Mouse (Mus musculus) CH12.LX (cell line): ENCODE results near the gene Zbp1. TPM values are rescaled to one million over a fixed set of nuclear protein-coding genes. Genes with fewer than 3 reads are reported as not detected.

Source experiments
- DNase-seq: peaks from one replicate; pipeline ENCODE4 v3.0.0-alpha.2; 2013; ENCODE audit errors: extremely low read depth
- H3K27ac ChIP-seq: 2 replicates; pipeline ENCODE4 v1.5.1; 2012; ENCODE audit warnings: low read depth, mild to moderate bottlenecking, control low read depth, moderate library complexity; ENCODE audit not compliant: insufficient read depth
- H3K27me3 ChIP-seq: replicated peaks from 2 replicates; pipeline ENCODE3; 2012; ENCODE audit warnings: inconsistent platforms
- H3K36me3 ChIP-seq, 2 experiments: replicated peaks in 1 of 2; 2 replicates each; pipeline versions ENCODE3 to v1.6.1; 2012; ENCODE audit warnings: inconsistent platforms in 1 of 2, low read length in 1 of 2, mild to moderate bottlenecking in 1 of 2, mixed read lengths in 1 of 2, moderate library complexity in 1 of 2; ENCODE audit not compliant: control insufficient read depth in 1 of 2, insufficient read depth in 1 of 2
- H3K4me1 ChIP-seq, 2 experiments: 2 replicates each; pipeline ENCODE4 v1.6.1; 2012; ENCODE audit warnings: inconsistent platforms in 1 of 2, moderate library complexity in 1 of 2; ENCODE audit not compliant: insufficient read depth in 2 of 2, control insufficient read depth in 1 of 2
- H3K4me2 ChIP-seq: 2 replicates; pipeline ENCODE4 v1.6.1; 2012; ENCODE audit warnings: low read depth, mild to moderate bottlenecking, control low read depth; ENCODE audit not compliant: poor library complexity, insufficient read depth, severe bottlenecking
- H3K4me3 ChIP-seq, 3 experiments: fragments of 150-350 bp in 1 of 3; sonication (generic) in 1 of 3; replicated peaks in 1 of 3; 2 replicates each; pipeline versions ENCODE3 to v1.5.1; 2011 to 2012; ENCODE audit warnings: low read depth in 2 of 3, low read length in 2 of 3, mild to moderate bottlenecking in 2 of 3, moderate library complexity in 2 of 3, control low read depth in 1 of 3, improper control_type of control experiment in 1 of 3, inconsistent platforms in 1 of 3, mixed read lengths in 1 of 3; ENCODE audit not compliant: poor library complexity in 1 of 3
- H3K79me2 ChIP-seq: replicated peaks from 2 replicates; pipeline ENCODE4 v1.6.1; 2012; ENCODE audit warnings: mild to moderate bottlenecking, moderate library complexity; ENCODE audit not compliant: control insufficient read depth, poor library complexity, insufficient read depth, severe bottlenecking; ENCODE audit errors: extremely low read depth
- H3K9ac ChIP-seq: 2 replicates; pipeline ENCODE4 v1.6.1; 2012; ENCODE audit warnings: low read depth, mild to moderate bottlenecking, control low read depth, moderate library complexity; ENCODE audit not compliant: insufficient read depth
- H3K9me3 ChIP-seq: replicated peaks from 2 replicates; pipeline ENCODE3; 2012; ENCODE audit warnings: low read length, inconsistent platforms, mixed read lengths
- BHLHE40 ChIP-seq: IDR thresholded peaks from 2 replicates; pipeline ENCODE4 v1.6.1; 2011; ENCODE audit warnings: mild to moderate bottlenecking, low read depth, low read length, improper control_type of control experiment
- CHD1 ChIP-seq: IDR thresholded peaks from 2 replicates; pipeline ENCODE4 v1.6.1; 2012; ENCODE audit warnings: low read depth, low read length, improper control_type of control experiment, inconsistent platforms
- CHD2 ChIP-seq: IDR thresholded peaks from 2 replicates; pipeline ENCODE4 v1.6.1; 2011; ENCODE audit warnings: low read length, improper control_type of control experiment
- CTCF ChIP-seq, 2 experiments: IDR thresholded peaks in 1 of 2; conservative IDR thresholded peaks in 1 of 2; 2 replicates each; pipeline ENCODE4 v1.5.1; 2011 to 2012; ENCODE audit warnings: low read depth in 2 of 2, low read length in 2 of 2, improper control_type of control experiment in 1 of 2, inconsistent platforms in 1 of 2, mild to moderate bottlenecking in 1 of 2, moderate library complexity in 1 of 2
- GABPA ChIP-seq: IDR thresholded peaks from 2 replicates; pipeline ENCODE4 v1.6.1; 2012; ENCODE audit warnings: low read depth, low read length, improper control_type of control experiment, inconsistent platforms; ENCODE audit not compliant: insufficient replicate concordance
- HCFC1 ChIP-seq: IDR thresholded peaks from 2 replicates; pipeline ENCODE4 v1.6.1; 2012; ENCODE audit warnings: low read depth, mild to moderate bottlenecking, inconsistent platforms, low read length, improper control_type of control experiment
- IRF4 ChIP-seq: IDR thresholded peaks from 2 replicates; pipeline ENCODE4 v1.6.1; 2014; ENCODE audit warnings: low read depth, mild to moderate bottlenecking, inconsistent platforms, low read length, improper control_type of control experiment
- JUN ChIP-seq: IDR thresholded peaks from 2 replicates; pipeline ENCODE4 v1.6.1; 2011; ENCODE audit warnings: low read depth, mild to moderate bottlenecking, low read length, improper control_type of control experiment, moderate library complexity; ENCODE audit not compliant: insufficient read depth
- JUND ChIP-seq: conservative IDR thresholded peaks from 2 replicates; pipeline ENCODE4 v1.6.1; 2011; ENCODE audit warnings: low read depth, low read length, improper control_type of control experiment
- MAFK ChIP-seq: IDR thresholded peaks from 2 replicates; pipeline ENCODE4 v1.6.1; 2011; ENCODE audit warnings: low read length, improper control_type of control experiment; ENCODE audit not compliant: insufficient replicate concordance
- MEF2A ChIP-seq: IDR thresholded peaks from 2 replicates; pipeline ENCODE4 v1.6.1; 2014; ENCODE audit warnings: low read depth, mild to moderate bottlenecking, inconsistent platforms, low read length, improper control_type of control experiment, borderline replicate concordance
- NELFE ChIP-seq: IDR thresholded peaks from 2 replicates; pipeline ENCODE4 v1.6.1; 2011; ENCODE audit warnings: low read depth, low read length, improper control_type of control experiment
- POLR2A ChIP-seq: IDR thresholded peaks from 2 replicates; pipeline ENCODE4 v1.6.1; 2011; ENCODE audit warnings: low read depth, mild to moderate bottlenecking, improper control_type of control experiment, low read length
- RAD21 ChIP-seq: IDR thresholded peaks from 2 replicates; pipeline ENCODE4 v1.6.1; 2011; ENCODE audit warnings: low read depth, mild to moderate bottlenecking, low read length, improper control_type of control experiment, moderate library complexity
- SMC3 ChIP-seq: IDR thresholded peaks from 2 replicates; pipeline ENCODE4 v1.6.1; 2011; ENCODE audit warnings: low read depth, low read length, improper control_type of control experiment
- TCF12 ChIP-seq: IDR thresholded peaks from 2 replicates; pipeline ENCODE4 v1.6.1; 2014; ENCODE audit warnings: low read depth, mild to moderate bottlenecking, inconsistent platforms, low read length, improper control_type of control experiment
- UBTF ChIP-seq: IDR thresholded peaks from 2 replicates; pipeline ENCODE4 v1.6.1; 2012; ENCODE audit warnings: low read depth, mild to moderate bottlenecking, inconsistent platforms, low read length, improper control_type of control experiment, moderate library complexity
- USF2 ChIP-seq: conservative IDR thresholded peaks from 2 replicates; pipeline ENCODE4 v1.6.1; 2011; ENCODE audit warnings: low read depth, low read length, improper control_type of control experiment
- dilution Hi-C: fragments of 300-500 bp; cut with MboI; formaldehyde crosslinking; loops from 2 replicates; pipeline ENCODE4 v1.14.3; 2020; ENCODE audit warnings: low sequenced_read_pairs; ENCODE audit not compliant: extremely low pct_unique_long_range_greater_than_20kb, extremely low pct_ligation_motif_present
- in situ Hi-C: fragments of 300-500 bp; cut with MboI; formaldehyde crosslinking; loops from 3 replicates; pipeline ENCODE4 v1.14.3; 2019; ENCODE audit warnings: low sequenced_read_pairs, low pct_ligation_motif_present, low pct_unique_long_range_greater_than_20kb, mixed read lengths
- polyA plus RNA-seq: library from polyadenylated mRNA; unstranded; fragments of >175 nt; gene quantifications from 2 replicates; pipeline ENCODE4 v1.2.1, GENCODE M21; 2012; ENCODE audit warnings: low read depth; ENCODE audit not compliant: insufficient read length
- total RNA-seq, 2 experiments: library from RNA; depleted of rRNA; stranded (reverse); fragments of 300-350 nt in 1 of 2; fragments of >200 nt in 1 of 2; gene quantifications; 2 replicates each; pipeline ENCODE4 v1.2.3; 2012 to 2014

Gene Zbp1
- total and polyA plus RNA-seq, 3 experiments = 8.1 to 9.8 (median 8.7) TPM

DNA sequence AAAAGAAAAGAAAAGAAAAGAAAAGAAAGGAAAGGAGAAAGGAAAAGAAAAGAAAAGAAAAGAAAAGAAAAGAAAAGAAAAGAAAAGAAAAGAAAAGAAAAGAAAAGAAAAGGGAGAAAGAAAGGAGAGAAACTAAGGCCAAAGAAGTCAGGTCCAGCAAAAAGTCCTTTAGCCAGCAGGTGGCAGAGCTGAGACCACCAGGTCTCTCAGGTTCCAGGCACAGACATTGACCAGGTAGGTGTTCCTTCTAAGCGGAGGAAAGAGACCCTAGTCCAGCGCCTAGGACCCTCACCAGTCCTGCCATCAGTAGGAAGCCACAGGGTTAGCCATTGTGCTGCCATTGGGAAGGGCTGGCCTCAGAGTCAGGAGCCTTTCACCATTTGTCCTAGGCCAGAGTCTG lies 54.4 kb downstream of the Zbp1 start:
- H3K4me2 ChIP-seq = no peak overlapping the region
- DNase-seq = peak; percentile 42
- H3K79me2 ChIP-seq = no peaks in the 10 kb centered on the region
- H3K9ac ChIP-seq = no peak overlapping the region
- no peaks in the 10 kb centered on the region for H3K36me3 ChIP-seq
- no peak overlapping the region for H3K27ac ChIP-seq
- peaks cover 53% of the 10 kb centered on the region for H3K27me3 ChIP-seq
- H3K4me1 ChIP-seq = peaks cover 0 to 21% of the 10 kb centered on the region in 2 experiments; a peak in 2 of 4 replicates
- H3K9me3 ChIP-seq = no peaks in the 10 kb centered on the region
- dilution Hi-C loops = no loop called here
- no peak for TF ChIP-seq JUN
- TF ChIP-seq RAD21 = peak; percentile 31
- TF ChIP-seq UBTF = no peak
- TF ChIP-seq CTCF (conservative IDR thresholded peaks at IDR 0.05 in 1 of 2, IDR thresholded peaks at IDR 0.05 in 1 of 2; ENCODE audit: low read depth in 2 of 2, low read length in 2 of 2) = peak; percentile 29 to 72; a peak in 3 of 4 replicates
- no peak for TF ChIP-seq POLR2A
- TF ChIP-seq USF2 = no peak
- TF ChIP-seq IRF4 = no peak
- no peak for TF ChIP-seq BHLHE40
- TF ChIP-seq SMC3 = peak; percentile 72
- TF ChIP-seq GABPA = no peak
- no peak for TF ChIP-seq MEF2A
- TF ChIP-seq, all 38 proteins: peak for 3
- H3K4me3 ChIP-seq = no peak overlapping the region
- in situ Hi-C loops = loop anchor here (25.0 kb wide), 1 partner anchor 152 kb away; the partner anchor contains the start of genes Rae1 and Rbm38

DNA sequence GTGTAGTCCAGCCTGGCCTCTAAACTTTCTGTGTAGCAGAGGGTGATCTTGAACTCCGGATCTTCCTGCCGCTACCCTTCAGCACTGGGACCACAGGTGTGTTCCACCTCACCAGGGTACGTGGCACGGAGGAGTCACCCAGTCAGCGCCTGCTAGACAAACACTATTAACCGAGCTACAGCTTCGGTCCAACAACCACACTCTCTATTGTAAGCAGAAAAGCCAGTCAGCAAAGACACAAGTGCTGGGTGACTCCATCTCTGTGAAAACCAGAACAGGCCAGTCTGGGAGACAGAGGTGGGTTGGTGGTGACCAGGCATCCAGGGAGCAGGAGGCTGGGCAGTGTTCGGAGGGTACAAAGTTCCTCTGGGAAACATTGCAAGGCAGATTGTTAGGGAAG lies 55.3 kb downstream of the Zbp1 start:
- Histone ChIP-seq H3K4me2 (no peak overlapping the region), H3K9me3 (no peaks in the 10 kb centered on the region), H3K36me3 (no peaks in the 10 kb centered on the region), H3K27ac (no peak overlapping the region), H3K27me3 (peaks cover 46% of the 10 kb centered on the region), H3K4me1 (peaks cover 0 to 27% of the 10 kb centered on the region in 2 experiments; a peak in 3 of 4 replicates), H3K9ac (no peak overlapping the region), H3K4me3 (no peak overlapping the region), H3K79me2 (no peaks in the 10 kb centered on the region)
- in situ Hi-C loops (loop anchor here (25.0 kb wide), 1 partner anchor 151 kb away; the partner anchor contains the start of genes Rae1 and Rbm38), dilution Hi-C loops (no loop called here)
- TF ChIP-seq JUND = no peak
- TF ChIP-seq HCFC1 = no peak
- no peak for TF ChIP-seq CHD1
- TF ChIP-seq TCF12 = no peak
- TF ChIP-seq MAFK = no peak
- TF ChIP-seq UBTF = no peak
- TF ChIP-seq CHD2 = no peak
- no peak for TF ChIP-seq MEF2A
- no peak for TF ChIP-seq BHLHE40
- no peak for TF ChIP-seq NELFE
- DNase-seq = no peak
